Mouse (Mus musculus) heart, adult 2 months (tissue): ENCODE measurements around the gene Dhx57.
A peak's percentile ranks its signal among the peaks of the same experiment; 100 is the strongest.

Experiments used
- CTCF ChIP-seq: fragments of 200-600 bp; IDR thresholded peaks from 2 replicates; pipeline ENCODE4 v1.8.1; 2022; ENCODE audit warnings: antibody characterized with exemption, mild to moderate bottlenecking, moderate library complexity
- POLR2A ChIP-seq: fragments of 200-500 bp; IDR thresholded peaks from 2 replicates; pipeline ENCODE4 v1.6.1; 2011; ENCODE audit warnings: mild to moderate bottlenecking, low read depth, low read length, control low read depth; ENCODE audit not compliant: insufficient read depth

DNA sequence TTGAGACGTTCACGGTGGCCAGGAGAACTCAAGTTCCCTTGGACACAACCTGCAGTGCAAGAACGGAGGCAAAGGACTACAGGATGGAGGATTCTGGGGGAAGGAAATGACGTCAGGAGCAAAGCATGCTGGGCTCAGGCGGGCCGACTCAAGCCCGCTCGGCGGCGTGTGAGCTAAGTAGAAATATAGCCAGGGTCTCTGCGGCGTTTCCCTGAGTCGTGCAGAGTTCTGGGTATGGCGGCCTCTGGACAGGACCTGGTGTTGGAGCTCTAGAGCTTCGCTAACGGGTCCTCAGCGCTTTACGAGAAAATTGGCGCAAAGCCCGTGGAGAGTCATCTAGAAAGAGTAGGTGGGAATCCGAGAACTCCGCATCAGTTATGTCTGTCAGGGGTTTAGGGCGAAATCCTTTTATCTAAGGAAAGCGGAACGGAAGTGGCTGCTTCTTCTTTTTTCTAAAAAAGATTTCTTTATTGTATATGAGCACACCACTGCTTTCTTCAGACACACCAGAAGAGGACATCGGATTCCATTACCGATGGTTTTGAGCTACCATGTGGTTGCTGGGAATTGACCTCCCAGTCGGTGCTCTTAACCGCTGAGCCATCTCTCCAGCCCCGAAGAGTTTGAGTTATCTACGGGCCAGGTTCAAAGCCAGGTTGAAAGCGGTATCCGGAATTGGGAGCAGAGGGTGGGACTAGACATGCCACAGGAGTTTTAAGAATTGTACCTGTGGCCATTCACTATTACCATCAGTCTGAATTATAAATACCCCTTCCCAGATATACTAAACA is 65.8 kb downstream of the Dhx57 start, which contains the start of gene Gemin6:
- TF ChIP-seq CTCF, result 0 out of 2 replicates have a peak, but pooled peaks have one; percentile 3
- peak; percentile 82 for TF ChIP-seq POLR2A
